Mouse (Mus musculus): Measurements from ENCODE around the gene Itih5. TPM values are rescaled to one million over a fixed set of nuclear protein-coding genes. Genes with fewer than 3 reads are reported as not detected.

Gene Itih5
- total and polyA plus RNA-seq, 3 experiments, result not detected

- TF ChIP-seq CTCF (IDR thresholded peaks at IDR 0.05 in 2 of 3, conservative IDR thresholded peaks at IDR 0.05 in 1 of 3; ENCODE audit: control insufficient read depth in 1 of 3, insufficient read depth in 1 of 3, low read depth in 2 of 3, low read length in 3 of 3, poor library complexity in 1 of 3, severe bottlenecking in 1 of 3) (peak in 2 of 3 experiments; percentile 28 to 37; a peak in 5 of 6 replicates), MYB (IDR thresholded peaks at IDR 0.05; ENCODE audit: low read depth, low read length) (no peak), POLR2A (IDR thresholded peaks at IDR 0.05; ENCODE audit: control insufficient read depth in 1 of 2, insufficient read depth in 1 of 2, low read depth in 1 of 2, low read length in 2 of 2, poor library complexity in 1 of 2) (no peak), POLR2AphosphoS2 (IDR thresholded peaks at IDR 0.05; ENCODE audit: low read length) (no peak)
- Histone ChIP-seq H3K9me3 (replicated peaks; ENCODE audit: insufficient read depth, low read length) (no peaks in the 10 kb centered on the region), H3K4me1 (ENCODE audit: control insufficient read depth in 1 of 2, insufficient read depth in 2 of 2, low read length in 2 of 2) (no peaks in the 10 kb centered on the region), H3K4me3 (ENCODE audit: control insufficient read depth in 1 of 2, insufficient read depth in 1 of 2, low read depth in 2 of 2, low read length in 2 of 2) (no peak overlapping the region), H3K27ac (ENCODE audit: control insufficient read depth, low read depth, low read length) (no peak overlapping the region), H3K27me3 (ENCODE audit: control insufficient read depth in 1 of 2, insufficient read depth in 2 of 2, low read length in 2 of 2) (no peaks in the 10 kb centered on the region), H3K79me2 (ENCODE audit: control insufficient read depth, insufficient read depth, low read length, poor library complexity) (no peaks in the 10 kb centered on the region), H3K36me3 (ENCODE audit: control insufficient read depth in 1 of 2, insufficient read depth in 2 of 2, low read length in 2 of 2) (no peaks in the 10 kb centered on the region), H3K9ac (ENCODE audit: control insufficient read depth, low read depth, low read length, poor library complexity, severe bottlenecking) (no peak overlapping the region)
- no peak for DNase-seq (ENCODE audit: low read depth, low spot score)
Measured at GRCm38 (mm10) chr2:10300244-10300643, 146.9 kb downstream of the Itih5 start.

GRCm38 (mm10) chr2:10300771-10301170 is 147.4 kb downstream of the Itih5 start:
- Histone ChIP-seq H3K79me2 (ENCODE audit: control insufficient read depth, insufficient read depth, low read length, poor library complexity) (no peaks in the 10 kb centered on the region), H3K27me3 (ENCODE audit: control insufficient read depth in 1 of 2, insufficient read depth in 2 of 2, low read length in 2 of 2) (no peaks in the 10 kb centered on the region), H3K9me3 (replicated peaks; ENCODE audit: insufficient read depth, low read length) (no peaks in the 10 kb centered on the region), H3K27ac (ENCODE audit: control insufficient read depth, low read depth, low read length) (no peak overlapping the region), H3K4me3 (ENCODE audit: control insufficient read depth in 1 of 2, insufficient read depth in 1 of 2, low read depth in 2 of 2, low read length in 2 of 2) (no peak overlapping the region), H3K9ac (ENCODE audit: control insufficient read depth, low read depth, low read length, poor library complexity, severe bottlenecking) (no peak overlapping the region), H3K36me3 (ENCODE audit: control insufficient read depth in 1 of 2, insufficient read depth in 2 of 2, low read length in 2 of 2) (no peaks in the 10 kb centered on the region), H3K4me1 (ENCODE audit: control insufficient read depth in 1 of 2, insufficient read depth in 2 of 2, low read length in 2 of 2) (no peaks in the 10 kb centered on the region)
- no peak for DNase-seq (ENCODE audit: low read depth, low spot score)
- no peak for TF ChIP-seq POLR2A (IDR thresholded peaks at IDR 0.05; ENCODE audit: control insufficient read depth in 1 of 2, insufficient read depth in 1 of 2, low read depth in 1 of 2, low read length in 2 of 2, poor library complexity in 1 of 2)
- TF ChIP-seq GABPA (IDR thresholded peaks at IDR 0.05; ENCODE audit: low read depth, low read length), result no peak
- TF ChIP-seq E2F4 (IDR thresholded peaks at IDR 0.05; ENCODE audit: borderline replicate concordance, low read depth, low read length), result no peak
- TF ChIP-seq UBTF (IDR thresholded peaks at IDR 0.05; ENCODE audit: borderline replicate concordance, insufficient read depth, low read depth, low read length), result no peak

- Histone ChIP-seq H3K4me3 (ENCODE audit: control insufficient read depth in 1 of 2, insufficient read depth in 1 of 2, low read depth in 2 of 2, low read length in 2 of 2) (no peak overlapping the region), H3K9me3 (replicated peaks; ENCODE audit: insufficient read depth, low read length) (no peaks in the 10 kb centered on the region), H3K9ac (ENCODE audit: control insufficient read depth, low read depth, low read length, poor library complexity, severe bottlenecking) (no peak overlapping the region), H3K79me2 (ENCODE audit: control insufficient read depth, insufficient read depth, low read length, poor library complexity) (no peaks in the 10 kb centered on the region), H3K27ac (ENCODE audit: control insufficient read depth, low read depth, low read length) (no peak overlapping the region), H3K27me3 (ENCODE audit: control insufficient read depth in 1 of 2, insufficient read depth in 2 of 2, low read length in 2 of 2) (no peaks in the 10 kb centered on the region), H3K36me3 (ENCODE audit: control insufficient read depth in 1 of 2, insufficient read depth in 2 of 2, low read length in 2 of 2) (no peaks in the 10 kb centered on the region), H3K4me1 (ENCODE audit: control insufficient read depth in 1 of 2, insufficient read depth in 2 of 2, low read length in 2 of 2) (no peaks in the 10 kb centered on the region)
- no peak for TF ChIP-seq TAL1 (IDR thresholded peaks at IDR 0.05; ENCODE audit: low read length)
- TF ChIP-seq KAT2A (conservative IDR thresholded peaks at IDR 0.05; ENCODE audit: low read depth, low read length), result no peak
- no peak for TF ChIP-seq E2F4 (IDR thresholded peaks at IDR 0.05; ENCODE audit: borderline replicate concordance, low read depth, low read length)
- no peak for TF ChIP-seq GABPA (IDR thresholded peaks at IDR 0.05; ENCODE audit: low read depth, low read length)
- no peak for TF ChIP-seq NELFE (IDR thresholded peaks at IDR 0.05; ENCODE audit: low read depth, low read length)
- TF ChIP-seq MYC (IDR thresholded peaks at IDR 0.05; ENCODE audit: low read depth, low read length), result no peak
- DNase-seq (ENCODE audit: low read depth, low spot score), result no peak
Measured at GRCm38 (mm10) chr2:10301391-10301790, 148.0 kb downstream of the Itih5 start.
